Mouse (Mus musculus) kidney, adult 9 months (tissue): ENCODE results near the gene Eml3.

Source experiments
- DNase-seq: peaks from one replicate; pipeline ENCODE4 v3.0.0; 2022

Eml3 gene

DNA sequence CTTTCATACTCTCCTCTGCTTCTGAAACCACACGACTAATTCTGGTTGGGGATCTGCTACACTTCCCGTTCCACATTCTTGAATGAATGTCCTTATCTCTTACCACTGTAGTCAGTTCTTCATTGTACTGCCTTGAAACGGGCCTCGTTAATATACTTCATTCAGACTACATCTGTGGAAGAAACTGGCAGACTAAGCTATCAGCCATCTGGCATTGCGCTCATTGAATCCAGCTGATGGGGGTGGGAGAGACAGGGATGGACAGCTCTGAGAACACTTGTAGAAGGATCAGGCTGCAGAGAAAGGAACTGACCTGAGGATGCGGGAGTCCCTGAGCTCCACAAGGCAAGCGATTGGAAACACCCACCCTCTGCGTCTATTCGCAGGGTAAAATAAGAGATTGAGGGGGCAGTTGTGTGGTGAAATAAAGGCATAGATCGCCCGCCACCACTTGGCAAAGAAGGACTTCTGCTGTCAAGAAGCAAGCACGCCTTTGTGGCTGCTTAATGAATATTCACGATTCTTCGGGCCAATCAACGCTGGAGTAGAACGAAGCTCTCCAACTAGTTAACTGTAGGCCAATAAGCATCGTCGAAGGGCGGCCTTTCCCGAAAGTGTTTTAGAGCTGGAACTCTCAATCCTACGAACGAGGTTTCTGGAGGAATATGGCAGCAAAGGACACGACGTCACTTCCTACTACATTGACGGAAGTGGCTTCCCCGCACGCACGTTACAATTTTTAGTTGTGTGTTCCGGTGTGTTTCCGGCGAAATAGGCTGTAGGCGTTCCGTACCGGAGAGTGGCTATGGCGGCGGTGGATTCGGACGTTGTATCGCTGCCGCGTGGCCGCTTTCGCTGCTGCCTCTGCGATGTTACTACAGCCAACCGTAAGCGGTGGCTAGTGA, 24.0 kb downstream of the Eml3 start, which contains the start of gene Tut1:
Gene Tut1 (plus strand): TSS at position 713 of the 905 bp plus-strand sequence.
- peak; percentile 98 for DNase-seq

GRCm38 (mm10) chr19:8954171-8954570, 24.8 kb downstream of the Eml3 start:
- DNase-seq, result no peak

GRCm38 (mm10) chr19:8962256-8962655, 32.9 kb downstream of the Eml3 start:
- DNase-seq, result peak; percentile 67

DNA sequence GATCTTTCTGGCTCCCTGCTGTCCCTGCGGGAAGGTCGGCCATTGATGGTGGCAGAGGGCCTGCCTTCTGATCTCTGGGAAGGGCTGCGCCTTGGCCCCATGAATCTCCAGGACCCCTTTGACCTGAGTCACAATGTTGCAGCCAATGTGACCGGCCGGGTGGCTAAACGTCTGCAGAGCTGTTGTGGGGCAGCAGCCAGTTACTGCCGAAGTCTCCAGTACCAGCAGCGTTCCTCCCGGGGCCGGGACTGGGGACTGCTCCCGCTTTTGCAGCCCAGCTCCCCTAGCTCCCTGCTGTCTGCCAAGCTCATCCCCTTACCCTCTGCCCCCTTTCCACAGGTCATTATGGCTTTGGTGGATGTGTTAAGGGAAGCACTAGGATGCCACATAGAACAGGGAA, 35.7 kb downstream of the Eml3 start:
- peak; percentile 24 for DNase-seq

DNA sequence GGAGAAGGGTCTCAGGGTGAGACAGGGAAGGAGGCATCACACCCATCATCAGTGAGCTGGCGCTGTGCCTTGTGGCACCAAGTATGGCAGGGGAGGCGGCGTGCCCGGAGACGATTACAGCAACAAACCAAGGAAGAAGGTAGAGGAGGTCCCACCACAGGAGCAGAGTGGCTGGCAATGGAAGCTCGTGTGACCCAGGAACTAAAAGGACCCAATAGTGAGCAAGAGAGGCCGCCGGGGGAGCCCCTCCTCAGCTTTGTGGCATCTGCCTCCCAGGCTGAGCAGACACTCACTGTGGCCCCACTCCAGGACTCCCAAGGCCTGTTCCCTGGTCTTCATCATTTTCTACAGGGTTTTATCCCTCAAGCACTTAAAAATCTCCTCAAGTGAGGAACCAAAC, 36.4 kb downstream of the Eml3 start:
- peak; percentile 52 for DNase-seq

DNA sequence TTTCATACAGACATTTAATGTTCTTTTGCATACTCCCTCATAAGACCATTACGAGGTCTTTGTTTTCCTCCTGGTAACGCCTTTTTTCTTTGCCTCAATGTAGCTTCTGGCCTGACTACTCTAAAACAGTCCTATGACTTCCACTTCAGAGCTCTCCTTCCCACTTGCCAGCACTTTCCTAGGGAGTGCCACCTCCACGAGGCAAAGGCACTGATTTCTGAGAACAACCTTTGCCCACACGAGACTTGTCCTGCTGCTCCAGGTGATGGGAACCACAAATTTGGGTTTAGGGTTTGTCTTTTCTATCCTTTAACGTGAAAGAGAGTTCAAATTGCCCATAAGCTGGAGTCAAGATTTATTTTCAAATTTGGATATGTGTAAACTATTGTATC, 36.8 kb downstream of the Eml3 start:
- no peak for DNase-seq

DNA sequence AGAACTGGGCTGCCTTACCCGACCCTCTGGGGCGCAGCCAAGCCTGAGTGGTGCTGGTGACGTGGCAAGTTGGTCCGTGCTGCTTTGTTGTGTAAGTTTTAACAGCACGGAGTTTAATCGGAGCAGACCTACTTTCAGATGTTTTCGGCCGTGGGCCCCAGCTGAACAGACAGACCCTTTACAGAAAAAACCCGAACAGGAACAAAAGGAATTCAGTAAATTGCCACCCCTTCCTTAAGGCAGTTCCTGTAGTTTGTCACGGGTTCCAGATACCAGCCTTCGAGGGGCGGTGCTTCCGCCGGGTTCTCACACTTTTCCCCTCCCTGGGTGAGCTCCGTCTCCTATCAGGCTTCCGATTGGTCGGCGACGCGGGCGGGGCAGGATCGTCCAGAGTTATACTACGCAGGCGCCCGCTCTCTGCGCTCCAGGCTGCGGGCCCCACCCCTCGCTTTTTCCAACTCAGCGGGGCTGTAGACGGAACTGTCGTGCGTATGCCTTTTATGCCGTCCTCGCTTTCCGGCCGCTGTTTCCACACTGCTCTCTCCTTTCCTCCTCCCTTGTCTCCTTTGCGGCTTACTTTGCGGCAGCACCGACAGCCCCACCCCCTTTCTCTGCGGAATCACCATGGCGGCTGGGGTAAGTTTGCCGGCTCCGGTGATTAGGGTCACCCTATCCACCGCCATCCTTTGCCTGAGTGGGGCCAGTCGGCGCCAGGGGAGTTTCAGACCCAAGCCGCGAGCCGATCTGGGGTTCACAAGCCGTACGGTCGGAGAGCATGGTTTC, 37.4 kb downstream of the Eml3 start, which contains the start of gene Eef1g:
Gene Eef1g (plus strand): TSS at position 452 of the 783 bp plus-strand sequence.
- DNase-seq, result peak; percentile 100

DNA sequence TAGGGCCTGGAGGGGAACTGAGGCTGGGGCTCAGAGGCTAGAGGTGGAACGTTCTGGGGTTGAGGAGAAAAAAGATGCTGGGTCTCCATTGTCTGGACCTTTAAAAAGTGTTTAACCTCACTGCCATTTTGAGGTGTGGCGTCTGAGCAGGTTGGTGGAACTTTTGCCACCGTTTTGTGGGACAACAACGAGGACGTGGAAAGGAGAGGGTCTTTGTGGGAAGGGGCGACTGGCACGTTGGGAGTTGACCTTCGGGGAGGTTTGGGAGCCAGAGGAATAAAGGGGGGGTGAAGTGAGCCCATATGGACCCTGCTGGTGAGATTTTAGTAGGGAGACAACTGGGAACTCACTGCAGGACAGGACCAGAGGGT, 38.0 kb downstream of the Eml3 start:
- no peak for DNase-seq

DNA sequence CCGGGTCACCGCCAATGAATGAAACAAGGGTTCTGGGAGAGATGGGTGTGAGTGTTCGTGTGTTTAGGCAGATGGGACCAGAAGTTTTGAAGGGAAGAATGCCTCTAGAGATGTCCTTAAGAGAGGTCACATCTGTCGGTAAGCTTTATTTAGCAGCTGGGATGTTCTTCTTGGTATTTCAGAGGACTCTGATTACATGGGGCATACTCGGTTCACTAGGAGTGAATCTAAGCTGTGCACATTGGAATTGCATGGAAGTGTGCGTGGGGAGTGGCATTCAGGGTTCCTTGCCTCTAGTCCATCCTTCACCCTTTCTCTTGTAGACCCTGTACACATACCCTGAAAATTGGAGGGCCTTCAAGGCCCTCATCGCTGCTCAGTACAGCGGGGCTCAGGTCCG, 38.5 kb downstream of the Eml3 start:
- no peak for DNase-seq

GRCm38 (mm10) chr19:8972491-8972890, 43.1 kb downstream of the Eml3 start:
- DNase-seq, result peak; percentile 60

DNA sequence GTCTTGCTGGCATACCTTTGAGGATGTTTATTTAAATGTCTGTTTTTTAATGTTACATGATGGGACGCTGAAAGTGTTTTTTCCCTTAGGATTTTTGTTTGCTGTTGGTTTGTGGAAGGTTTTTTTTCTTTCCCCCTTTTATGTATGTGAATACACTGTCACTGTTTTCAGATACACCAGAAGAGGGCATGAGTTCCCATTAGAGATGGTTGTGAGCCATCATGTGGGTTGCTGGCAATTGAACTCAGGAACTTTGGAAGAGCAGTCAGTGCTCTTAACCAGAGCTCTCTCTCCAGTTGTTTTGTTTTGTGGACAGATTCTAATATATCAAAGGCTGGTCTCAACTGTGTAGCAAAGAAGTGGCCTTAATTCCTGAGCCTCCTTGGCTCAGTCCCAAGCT, 45.3 kb downstream of the Eml3 start:
- no peak for DNase-seq

GRCm38 (mm10) chr19:8975491-8975890, 46.1 kb downstream of the Eml3 start:
- DNase-seq, result no peak

GRCm38 (mm10) chr19:8976535-8976934, 47.2 kb downstream of the Eml3 start:
- peak; percentile 59 for DNase-seq

GRCm38 (mm10) chr19:8980771-8981170, 51.4 kb downstream of the Eml3 start:
- DNase-seq, result no peak

DNA sequence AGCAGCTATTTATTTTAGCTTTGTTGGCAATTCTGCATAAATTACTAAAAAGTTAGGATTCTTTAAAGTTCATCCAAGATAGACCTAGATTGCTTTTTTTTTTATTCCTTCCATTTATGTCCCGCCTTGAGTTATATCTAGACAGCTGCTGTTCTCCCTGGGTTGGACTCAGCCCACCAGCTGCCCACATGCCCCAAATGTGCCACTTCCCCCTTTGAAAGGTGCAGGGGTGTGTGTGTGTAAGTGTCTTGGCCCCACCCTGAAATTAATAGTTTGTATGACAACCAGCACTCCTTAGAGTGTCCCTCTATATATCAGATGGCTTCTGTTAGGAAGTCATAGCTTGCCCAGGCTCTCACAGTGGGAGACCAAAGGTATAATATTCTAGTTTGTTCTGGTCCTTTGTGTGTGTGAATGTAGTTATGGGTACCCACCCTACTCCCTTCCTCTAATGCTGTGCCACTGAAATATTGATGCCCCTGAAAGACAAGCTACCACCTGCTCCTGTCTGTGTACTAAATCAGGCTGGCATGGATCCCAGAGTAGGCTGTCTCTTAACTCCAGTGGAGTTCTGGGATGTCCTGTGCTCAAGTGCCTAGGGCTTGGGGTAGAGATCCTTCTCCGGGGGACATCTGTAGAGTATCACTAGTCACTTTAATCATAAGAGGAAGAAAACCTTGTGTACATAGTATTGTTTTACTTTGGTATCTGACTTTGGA, 52.3 kb downstream of the Eml3 start:
- no peak for DNase-seq

DNA sequence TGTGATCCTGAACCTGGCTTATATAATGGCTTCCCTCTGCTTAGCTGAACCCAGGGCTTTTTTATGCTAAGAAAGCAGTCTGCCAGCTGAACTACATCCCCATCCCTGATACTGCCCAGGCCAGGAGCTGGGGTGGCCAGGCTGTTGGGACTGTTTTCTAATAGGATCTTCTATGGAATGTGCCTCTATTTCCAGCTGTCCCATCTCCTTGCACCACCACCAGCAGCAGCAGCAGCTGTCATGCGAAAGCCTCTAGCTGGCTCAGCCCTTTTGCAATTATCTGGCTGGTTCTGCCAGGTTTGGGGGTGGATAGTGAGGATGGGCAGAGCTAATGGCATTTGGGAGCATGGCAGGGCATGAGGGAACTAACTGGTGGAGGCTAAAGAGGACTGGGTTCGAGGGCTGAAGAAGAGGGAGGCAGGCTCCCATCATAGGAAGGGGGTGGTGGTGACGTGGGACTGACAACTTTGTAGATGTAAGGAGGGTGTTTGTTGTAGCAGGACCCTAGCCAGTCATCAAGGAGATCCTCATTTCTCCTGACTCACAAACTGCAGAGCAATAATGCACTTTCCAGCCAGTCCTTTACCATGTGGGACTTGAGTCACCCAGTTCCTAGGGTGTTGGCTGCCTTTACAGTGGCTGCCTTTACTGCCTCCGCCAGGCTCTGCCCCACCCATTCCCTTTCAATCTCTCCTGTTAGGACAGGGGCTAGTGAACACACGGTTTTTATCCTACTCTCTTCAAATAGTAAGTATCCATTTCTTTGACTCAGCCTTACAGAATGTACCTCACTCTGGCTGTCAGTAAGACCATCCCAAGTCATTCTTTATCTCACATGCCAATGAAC, 53.2 kb downstream of the Eml3 start:
- DNase-seq, result no peak

DNA sequence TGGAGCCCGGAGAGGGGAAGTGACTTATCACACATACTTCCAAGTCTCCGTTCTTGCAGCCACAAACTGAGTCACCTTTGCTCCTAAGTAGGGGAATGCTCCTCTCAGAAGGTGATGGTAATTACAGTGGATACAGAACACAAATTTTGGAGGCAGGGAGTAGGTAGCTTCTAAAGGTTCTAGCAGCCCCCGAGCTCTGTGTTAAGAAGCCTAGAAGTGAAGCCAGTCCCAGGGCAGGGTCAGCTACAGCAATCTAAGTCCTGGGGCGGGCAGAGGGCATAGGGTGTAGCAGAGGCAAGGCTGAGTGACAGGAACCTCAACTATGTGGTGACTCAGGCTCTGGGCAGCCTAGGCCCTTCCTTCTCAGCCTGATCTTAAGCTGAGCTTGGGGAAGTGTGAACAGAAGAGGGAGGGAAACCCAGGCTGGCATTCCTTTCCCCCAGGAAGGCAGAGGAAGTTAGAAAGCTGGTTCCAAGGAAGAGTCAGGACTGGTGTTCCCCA, 53.8 kb downstream of the Eml3 start:
- DNase-seq, result no peak

DNA sequence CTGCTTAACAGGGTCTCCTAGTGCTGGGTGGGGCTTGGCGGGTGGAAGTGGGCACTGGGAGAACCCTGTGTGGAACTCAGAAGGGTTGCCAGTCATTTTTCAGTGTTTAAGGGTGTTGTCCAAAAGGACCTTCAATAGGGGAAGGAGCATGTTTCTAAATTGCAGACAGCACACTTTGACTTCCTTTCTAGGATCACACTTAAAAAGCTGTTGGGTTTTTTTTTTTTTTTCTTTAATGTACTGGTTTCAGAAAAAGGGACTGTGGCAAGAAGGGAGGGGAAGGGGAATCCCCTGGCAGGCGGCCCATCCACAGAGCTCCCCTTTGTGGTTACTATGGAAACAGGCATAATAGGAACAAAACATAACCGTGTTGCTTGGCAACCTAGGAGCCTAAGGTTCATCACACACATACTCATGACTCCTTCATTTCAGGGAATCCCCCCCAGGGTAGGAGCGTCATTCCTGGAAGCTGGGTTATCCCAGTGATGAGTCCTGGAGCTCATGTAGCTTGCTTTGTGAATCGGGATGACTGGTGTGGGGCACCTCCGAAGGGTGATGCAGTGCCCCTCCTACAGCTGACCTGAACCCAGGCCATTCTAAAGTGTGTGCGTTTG, 55.0 kb downstream of the Eml3 start:
- DNase-seq, result peak; percentile 52

DNA sequence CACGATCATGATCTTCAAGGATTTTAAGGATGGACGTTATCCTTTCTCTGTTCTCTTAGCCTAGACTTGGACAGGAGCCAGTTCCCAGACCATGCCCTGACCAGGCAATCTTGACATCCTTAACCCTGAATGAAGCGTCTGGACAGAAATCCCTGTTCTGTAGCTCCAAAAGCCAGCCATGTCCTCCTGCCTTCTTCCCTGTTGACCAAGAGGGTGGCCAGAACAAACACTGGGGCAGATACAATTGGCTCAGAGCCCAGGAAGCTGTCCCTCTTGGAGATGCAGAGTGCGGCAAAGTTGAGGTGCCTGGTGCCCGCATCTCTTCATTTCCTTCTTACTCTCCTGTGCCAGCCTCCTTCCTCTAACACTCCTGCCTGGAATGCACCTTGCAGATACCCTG, 56.5 kb downstream of the Eml3 start:
- no peak for DNase-seq

GRCm38 (mm10) chr19:8987816-8988215, 58.5 kb downstream of the Eml3 start:
- no peak for DNase-seq

GRCm38 (mm10) chr19:8988346-8989065, 59.2 kb downstream of the Eml3 start:
- peak; percentile 53 for DNase-seq
